Mouse (Mus musculus): Measurements from ENCODE around the gene Grip2. TPM values are rescaled to one million over a fixed set of nuclear protein-coding genes. Genes with fewer than 3 reads are reported as not detected.

Gene Grip2
- polyA plus RNA-seq, 1 experiment, result not detected

DNA sequence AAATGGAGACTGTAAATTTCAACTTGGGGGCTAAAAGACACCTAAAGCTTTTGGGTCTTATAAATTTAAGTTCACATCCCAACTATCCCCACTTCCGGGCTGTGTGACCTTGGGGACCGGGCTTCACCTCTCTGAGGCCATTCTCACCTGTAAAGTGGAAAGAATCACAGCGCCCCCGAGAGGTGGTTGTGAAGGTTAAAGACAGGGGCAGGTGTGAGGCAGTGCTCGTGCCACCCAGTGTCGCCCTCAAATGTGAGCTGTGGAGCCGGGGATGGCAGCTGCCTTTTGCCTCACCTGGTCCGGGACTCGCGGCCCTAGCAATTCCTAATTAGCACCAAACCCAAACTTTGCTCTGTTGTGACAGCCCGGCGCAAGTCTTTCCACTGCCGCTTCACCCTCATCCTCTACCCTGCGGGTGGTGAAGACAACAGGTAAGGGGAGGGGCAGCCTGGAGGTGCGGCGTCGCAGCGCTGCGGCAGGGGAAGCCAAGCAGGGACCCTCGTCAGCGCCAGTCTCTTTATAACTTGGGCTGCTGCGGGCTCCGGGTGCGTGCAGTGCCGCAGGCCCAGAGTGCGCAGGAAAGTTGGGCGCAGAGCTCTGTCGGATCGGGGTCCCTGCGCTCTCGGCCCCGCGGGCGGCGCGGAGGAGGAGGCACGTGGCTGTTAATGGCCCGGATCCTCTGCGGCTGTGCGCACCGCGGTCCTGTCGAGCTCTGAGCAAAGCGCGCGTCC, 16.0 kb upstream of the Grip2 start:
- H3K4me3 ChIP-seq (replicated peaks; ENCODE audit: control insufficient read depth, low read depth, low read length), result no peak overlapping the region
- no peak overlapping the region; the same call in 1 of the 2 replicates for H3K27ac ChIP-seq (ENCODE audit: control insufficient read depth, insufficient read depth, low read depth, low read length, poor library complexity)
- 7% methylated on average over 46 of the region's 46 CpGs for WGBS
- H3K4me1 ChIP-seq (ENCODE audit: control insufficient read depth, insufficient read depth, low read length), result no peaks in the 10 kb centered on the region
- no peak for TF ChIP-seq POLR2A (IDR thresholded peaks at IDR 0.05; ENCODE audit: borderline replicate concordance, control insufficient read depth, low read depth, low read length)
- TF ChIP-seq CTCF (IDR thresholded peaks at IDR 0.05; ENCODE audit: control insufficient read depth, insufficient read depth, low read length), result no peak

DNA sequence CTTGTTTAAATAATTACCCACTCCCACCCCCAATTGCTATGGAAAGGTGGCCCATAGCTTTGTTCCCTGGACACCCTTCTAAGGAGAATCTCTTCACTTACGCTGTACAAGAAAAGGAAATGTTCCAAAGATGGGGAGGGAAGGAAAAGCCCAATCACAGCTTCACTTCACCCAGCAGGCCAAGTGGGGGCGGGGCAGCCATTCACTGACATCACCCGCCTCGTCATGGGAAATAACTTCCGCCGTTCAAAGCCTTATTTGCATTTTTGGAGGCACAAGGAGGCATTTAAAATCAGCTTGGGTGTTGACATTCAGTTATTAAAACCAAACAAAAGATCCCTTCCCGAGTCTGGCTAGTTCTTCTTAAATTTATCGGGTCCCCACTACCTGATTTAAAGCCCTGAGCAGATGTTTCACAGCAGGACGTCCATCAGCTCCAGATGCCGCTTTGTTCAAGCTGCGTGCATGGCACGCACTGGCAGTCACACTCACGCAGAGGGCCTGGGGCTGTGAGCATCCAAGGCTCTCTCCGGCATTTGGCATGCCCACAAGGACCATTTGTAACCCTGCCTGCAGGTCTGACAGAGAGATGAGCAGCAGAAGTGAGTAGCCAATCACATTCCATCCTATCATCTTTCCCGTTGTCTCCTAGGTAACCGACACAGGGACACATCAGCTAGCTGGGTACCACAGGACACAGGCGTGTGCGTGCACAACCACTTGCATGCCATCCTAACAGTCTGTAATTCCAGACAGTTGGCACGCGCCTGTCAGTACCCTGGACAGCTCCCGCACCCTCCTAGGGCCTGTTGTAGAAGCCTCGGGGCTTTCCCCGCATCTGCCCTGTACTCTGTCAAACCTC, 12.2 kb upstream of the Grip2 start:
- Histone ChIP-seq H3K4me3 (replicated peaks; ENCODE audit: control insufficient read depth, low read depth, low read length) (no peak overlapping the region), H3K27ac (ENCODE audit: control insufficient read depth, insufficient read depth, low read depth, low read length, poor library complexity) (no peak overlapping the region), H3K4me1 (ENCODE audit: control insufficient read depth, insufficient read depth, low read length) (no peaks in the 10 kb centered on the region)
- WGBS, result 17% methylated on average over 23 of the region's 23 CpGs
- TF ChIP-seq POLR2A (IDR thresholded peaks at IDR 0.05; ENCODE audit: borderline replicate concordance, control insufficient read depth, low read depth, low read length) (no peak), CTCF (IDR thresholded peaks at IDR 0.05; ENCODE audit: control insufficient read depth, insufficient read depth, low read length) (no peak)

DNA sequence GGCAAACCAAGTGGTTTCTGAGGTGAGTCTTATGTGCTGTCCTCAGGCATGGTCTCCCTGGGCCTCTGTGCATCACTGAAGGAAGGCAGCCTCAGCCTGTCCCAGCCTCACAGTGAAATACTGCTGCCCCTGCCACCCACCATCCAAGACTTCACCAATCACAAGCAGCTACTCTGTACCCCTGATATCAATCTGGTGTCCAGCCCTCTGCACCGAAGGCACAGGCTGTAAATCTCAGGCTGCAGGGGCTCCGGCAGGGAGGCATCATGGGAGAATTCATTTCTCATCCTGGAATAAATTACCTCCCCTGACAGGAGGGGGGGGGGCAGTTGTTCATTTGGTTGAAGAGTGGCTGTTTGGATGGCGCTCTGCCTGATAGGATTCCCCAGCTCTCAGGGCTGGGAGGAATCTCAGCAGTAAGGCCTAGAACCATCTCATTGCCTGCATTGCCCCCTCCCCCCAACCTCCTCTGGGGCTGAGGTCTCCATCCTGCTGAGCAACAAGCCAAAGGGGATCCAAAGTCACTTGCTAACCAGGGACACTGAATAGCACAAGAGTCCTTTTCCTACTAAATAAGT, 5.9 kb upstream of the Grip2 start:
- no peaks in the 10 kb centered on the region for H3K4me1 ChIP-seq (ENCODE audit: control insufficient read depth, insufficient read depth, low read length)
- whole genome bisulfite sequencing, result 55% methylated on average over 3 of the region's 3 CpGs
- TF ChIP-seq CTCF (IDR thresholded peaks at IDR 0.05; ENCODE audit: control insufficient read depth, insufficient read depth, low read length), result no peak
- TF ChIP-seq POLR2A (IDR thresholded peaks at IDR 0.05; ENCODE audit: borderline replicate concordance, control insufficient read depth, low read depth, low read length), result no peak
- H3K27ac ChIP-seq (ENCODE audit: control insufficient read depth, insufficient read depth, low read depth, low read length, poor library complexity), result no peak overlapping the region
- H3K4me3 ChIP-seq (replicated peaks; ENCODE audit: control insufficient read depth, low read depth, low read length), result no peak overlapping the region

DNA sequence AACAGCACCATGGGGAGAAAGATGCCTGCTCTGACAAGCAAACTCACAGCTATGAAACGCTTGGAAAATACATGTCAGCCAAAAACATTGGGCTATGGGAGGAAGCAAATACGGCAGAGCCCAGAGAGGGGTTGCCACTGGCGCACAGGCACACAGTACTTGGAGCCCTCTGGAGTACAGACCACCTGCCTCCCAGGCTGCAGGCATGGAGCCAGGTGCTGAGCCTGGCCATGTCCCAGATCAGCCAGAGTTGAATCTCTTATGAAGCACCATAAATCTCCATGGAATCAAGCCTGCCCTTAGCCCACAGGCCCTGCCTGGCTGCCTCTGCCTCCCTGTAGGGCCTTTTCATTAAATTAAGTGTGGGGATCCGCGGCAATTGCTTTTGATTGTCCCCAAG, 876 bp upstream of the Grip2 start:
- TF ChIP-seq POLR2A (IDR thresholded peaks at IDR 0.05; ENCODE audit: borderline replicate concordance, control insufficient read depth, low read depth, low read length) (no peak), CTCF (IDR thresholded peaks at IDR 0.05; ENCODE audit: control insufficient read depth, insufficient read depth, low read length) (no peak)
- 75% methylated on average over 5 of the region's 5 CpGs for WGBS
- Histone ChIP-seq H3K4me3 (replicated peaks; ENCODE audit: control insufficient read depth, low read depth, low read length) (no peak overlapping the region), H3K4me1 (ENCODE audit: control insufficient read depth, insufficient read depth, low read length) (no peaks in the 10 kb centered on the region), H3K27ac (ENCODE audit: control insufficient read depth, insufficient read depth, low read depth, low read length, poor library complexity) (no peak overlapping the region)

DNA sequence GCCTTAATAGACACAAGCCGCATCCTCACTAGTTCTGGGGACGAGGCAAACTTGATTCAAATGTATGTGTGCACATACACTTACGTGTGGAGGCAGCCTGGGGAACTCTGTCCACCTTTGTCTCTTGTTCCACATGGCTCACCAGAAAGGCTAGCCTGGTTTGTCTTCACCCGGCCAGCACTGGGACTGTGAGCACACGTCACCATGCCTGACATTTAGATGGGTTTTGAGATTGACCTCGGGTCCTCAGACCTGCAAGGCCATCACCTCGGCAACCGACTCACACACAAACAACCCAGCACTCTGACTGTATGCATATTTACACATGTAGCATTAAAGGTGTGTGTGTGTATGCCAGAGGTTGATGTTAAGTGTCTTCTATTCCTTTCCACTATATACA, 8.8 kb downstream of the Grip2 start:
- Histone ChIP-seq H3K4me3 (replicated peaks; ENCODE audit: control insufficient read depth, low read depth, low read length) (no peak overlapping the region), H3K4me1 (ENCODE audit: control insufficient read depth, insufficient read depth, low read length) (no peaks in the 10 kb centered on the region), H3K27ac (ENCODE audit: control insufficient read depth, insufficient read depth, low read depth, low read length, poor library complexity) (no peak overlapping the region)
- no peak for TF ChIP-seq CTCF (IDR thresholded peaks at IDR 0.05; ENCODE audit: control insufficient read depth, insufficient read depth, low read length)
- no peak for TF ChIP-seq POLR2A (IDR thresholded peaks at IDR 0.05; ENCODE audit: borderline replicate concordance, control insufficient read depth, low read depth, low read length)
- 71% methylated on average over 8 of the region's 8 CpGs for WGBS

DNA sequence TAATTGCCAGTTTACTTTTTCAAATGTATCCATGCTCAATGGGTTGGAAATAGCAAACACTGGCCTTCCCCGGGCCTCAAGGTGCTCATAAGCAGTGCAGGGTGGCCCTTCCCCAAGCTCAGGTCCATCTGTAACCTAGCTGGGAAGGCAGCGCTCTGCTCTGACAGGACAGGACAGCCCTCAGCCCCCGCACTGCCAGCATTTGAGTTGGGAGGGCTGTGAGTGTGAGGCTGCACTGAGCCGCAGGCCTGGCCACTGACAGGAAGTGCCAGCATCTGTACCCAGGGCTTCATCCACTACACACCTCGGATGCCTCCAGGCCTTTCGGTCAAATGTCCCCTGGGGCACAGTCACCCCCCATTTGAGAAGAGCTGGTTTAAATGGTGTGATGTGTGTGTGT, 11.1 kb downstream of the Grip2 start:
- WGBS, result 73% methylated on average over 6 of the region's 6 CpGs
- no peak overlapping the region for H3K4me3 ChIP-seq (replicated peaks; ENCODE audit: control insufficient read depth, low read depth, low read length)
- H3K27ac ChIP-seq (ENCODE audit: control insufficient read depth, insufficient read depth, low read depth, low read length, poor library complexity), result no peak overlapping the region
- no peak for TF ChIP-seq POLR2A (IDR thresholded peaks at IDR 0.05; ENCODE audit: borderline replicate concordance, control insufficient read depth, low read depth, low read length)
- TF ChIP-seq CTCF (IDR thresholded peaks at IDR 0.05; ENCODE audit: control insufficient read depth, insufficient read depth, low read length), result no peak
- H3K4me1 ChIP-seq (ENCODE audit: control insufficient read depth, insufficient read depth, low read length), result no peaks in the 10 kb centered on the region

DNA sequence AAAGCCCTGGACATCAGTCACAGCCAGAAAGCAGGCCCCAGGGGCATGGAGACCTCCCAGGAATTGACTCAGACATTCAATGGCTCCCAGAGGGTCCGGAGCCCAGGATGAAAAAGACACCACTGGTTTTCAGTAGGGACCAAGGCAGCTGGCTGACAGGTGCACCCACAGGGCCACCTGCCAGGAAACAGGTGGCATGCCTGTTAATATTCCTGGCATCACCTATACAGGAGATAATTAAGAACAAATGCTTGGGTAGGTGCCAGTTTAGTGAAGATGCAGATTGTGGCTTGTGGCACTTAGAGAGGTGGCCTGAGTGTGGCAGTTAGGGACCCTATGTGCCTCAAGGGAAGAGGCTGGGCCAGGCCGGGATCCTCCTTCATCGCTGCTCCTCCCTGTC, 13.4 kb downstream of the Grip2 start:
- WGBS, result 76% methylated on average over 3 of the region's 3 CpGs
- no peaks in the 10 kb centered on the region for H3K4me1 ChIP-seq (ENCODE audit: control insufficient read depth, insufficient read depth, low read length)
- H3K4me3 ChIP-seq (replicated peaks; ENCODE audit: control insufficient read depth, low read depth, low read length), result no peak overlapping the region
- TF ChIP-seq POLR2A (IDR thresholded peaks at IDR 0.05; ENCODE audit: borderline replicate concordance, control insufficient read depth, low read depth, low read length) (no peak), CTCF (IDR thresholded peaks at IDR 0.05; ENCODE audit: control insufficient read depth, insufficient read depth, low read length) (no peak)
- no peak overlapping the region for H3K27ac ChIP-seq (ENCODE audit: control insufficient read depth, insufficient read depth, low read depth, low read length, poor library complexity)

DNA sequence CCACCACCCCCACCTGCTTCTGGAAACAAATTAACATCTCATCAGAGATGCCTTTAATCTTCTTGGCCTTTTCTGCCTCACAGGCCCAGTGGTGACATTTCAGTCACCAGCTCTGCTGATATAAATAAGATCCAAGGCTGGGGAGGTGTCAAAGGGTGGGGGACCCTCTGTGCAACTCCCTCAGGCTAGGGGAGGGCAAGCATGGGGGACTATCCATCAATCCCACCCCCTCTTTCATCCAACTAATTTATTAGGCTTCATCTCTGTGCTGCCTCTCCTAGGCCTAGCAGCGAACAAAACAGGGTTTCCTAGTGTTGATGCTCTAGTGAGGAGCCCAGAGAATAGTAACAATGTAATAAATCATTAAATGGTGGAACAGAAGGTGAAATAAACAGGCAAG, 17.0 kb downstream of the Grip2 start:
- H3K4me1 ChIP-seq (ENCODE audit: control insufficient read depth, insufficient read depth, low read length), result no peaks in the 10 kb centered on the region
- H3K27ac ChIP-seq (ENCODE audit: control insufficient read depth, insufficient read depth, low read depth, low read length, poor library complexity), result no peak overlapping the region
- TF ChIP-seq CTCF (IDR thresholded peaks at IDR 0.05; ENCODE audit: control insufficient read depth, insufficient read depth, low read length) (no peak), POLR2A (IDR thresholded peaks at IDR 0.05; ENCODE audit: borderline replicate concordance, control insufficient read depth, low read depth, low read length) (no peak)
- WGBS, result 27% methylated on average over 1 of the region's 1 CpGs
- H3K4me3 ChIP-seq (replicated peaks; ENCODE audit: control insufficient read depth, low read depth, low read length), result no peak overlapping the region

Measured in bone marrow, adult 2 months (tissue).